Mouse (Mus musculus) gastrocnemius, postnatal 10 days (tissue): ENCODE measurements around the gene Zfp804a. TPM values are rescaled to one million over a fixed set of nuclear protein-coding genes. Genes with fewer than 3 reads are reported as not detected.

Experiments
- DNase-seq: peaks from one replicate; pipeline ENCODE4 v3.0.0; 2021; ENCODE audit warnings: mixed read lengths
- total RNA-seq, 2 experiments: library from RNA; stranded (reverse); gene quantifications; 2 replicates each; pipeline ENCODE4 v1.2.3; 2021

The Zfp804a gene
- total RNA-seq, 2 experiments from 2014 or later = not detected

GRCm38 (mm10) chr2:82253382-82253781 lies 200.4 kb downstream of the Zfp804a start:
- DNase-seq = no peak

- no peak for DNase-seq
Observed at GRCm38 (mm10) chr2:82282591-82283269, 229.7 kb downstream of the Zfp804a start.

- DNase-seq = no peak
Observed at GRCm38 (mm10) chr2:82294932-82295493, 242.0 kb downstream of the Zfp804a start.
